Mouse (Mus musculus): ENCODE results near the gene Cfap157. TPM values are rescaled to one million over a fixed set of nuclear protein-coding genes. Genes with fewer than 3 reads are reported as not detected.

Cfap157 gene
- polyA plus RNA-seq, 1 experiment: not detected

DNA sequence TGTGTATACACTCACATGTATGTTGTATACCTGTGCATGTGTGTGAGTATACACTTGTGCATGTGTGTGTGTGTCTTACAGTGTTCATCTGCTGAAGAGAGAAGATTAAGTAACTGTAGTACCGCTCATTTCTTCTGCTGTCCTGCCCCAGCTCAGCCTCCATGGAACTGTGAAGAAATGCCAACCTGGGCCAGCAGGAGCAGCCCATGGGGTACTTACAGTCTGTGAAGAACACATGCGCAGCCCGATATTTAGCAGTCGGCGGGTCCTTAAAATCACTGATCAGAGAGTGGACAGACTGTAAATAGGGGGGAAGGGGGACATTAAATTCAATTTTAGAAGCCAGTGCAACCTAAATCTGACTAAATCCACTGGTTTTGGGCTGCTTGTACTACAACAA lies 34.0 kb upstream of the Cfap157 start:
- Histone ChIP-seq H3K4me1 (peaks cover 7% of the 10 kb centered on the region; the same call in 1 of the 2 replicates), H3K27me3 (replicated peaks) (peaks cover 15% of the 10 kb centered on the region), H3K4me3 (replicated peaks) (no peak overlapping the region), H3K9me3 (no peaks in the 10 kb centered on the region), H3K36me3 (replicated peaks; ENCODE audit: low read length) (peaks cover 19% of the 10 kb centered on the region)
- TF ChIP-seq FLI1 (IDR thresholded peaks at IDR 0.05; ENCODE audit: low read length): no peak
- TF ChIP-seq GATA1 (IDR thresholded peaks at IDR 0.05; ENCODE audit: borderline replicate concordance, low read length): no peak

DNA sequence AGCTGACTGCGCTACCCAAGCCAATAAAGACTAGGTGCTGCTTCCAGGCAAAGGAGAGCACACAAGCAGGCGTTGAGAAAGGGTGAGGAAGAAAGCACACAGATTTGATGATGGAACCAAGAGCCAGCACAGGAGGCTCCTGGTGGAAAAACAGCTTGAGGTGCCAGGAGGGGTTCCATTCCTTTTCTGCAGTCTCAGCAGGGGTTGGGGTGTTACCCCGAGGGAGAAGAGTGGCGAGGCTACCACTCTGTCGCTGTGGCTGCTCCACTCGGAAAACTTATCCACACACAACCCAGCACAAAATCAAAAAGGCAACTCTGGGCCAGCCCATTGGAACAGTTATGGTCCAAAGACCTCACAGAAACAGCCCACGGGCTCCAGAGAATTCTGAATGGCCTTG lies 33.4 kb upstream of the Cfap157 start:
- H3K9me3 ChIP-seq: no peaks in the 10 kb centered on the region
- peaks cover 22% of the 10 kb centered on the region for H3K36me3 ChIP-seq (replicated peaks; ENCODE audit: low read length)
- peaks cover 3% of the 10 kb centered on the region; the same call in 1 of the 2 replicates for H3K4me1 ChIP-seq

DNA sequence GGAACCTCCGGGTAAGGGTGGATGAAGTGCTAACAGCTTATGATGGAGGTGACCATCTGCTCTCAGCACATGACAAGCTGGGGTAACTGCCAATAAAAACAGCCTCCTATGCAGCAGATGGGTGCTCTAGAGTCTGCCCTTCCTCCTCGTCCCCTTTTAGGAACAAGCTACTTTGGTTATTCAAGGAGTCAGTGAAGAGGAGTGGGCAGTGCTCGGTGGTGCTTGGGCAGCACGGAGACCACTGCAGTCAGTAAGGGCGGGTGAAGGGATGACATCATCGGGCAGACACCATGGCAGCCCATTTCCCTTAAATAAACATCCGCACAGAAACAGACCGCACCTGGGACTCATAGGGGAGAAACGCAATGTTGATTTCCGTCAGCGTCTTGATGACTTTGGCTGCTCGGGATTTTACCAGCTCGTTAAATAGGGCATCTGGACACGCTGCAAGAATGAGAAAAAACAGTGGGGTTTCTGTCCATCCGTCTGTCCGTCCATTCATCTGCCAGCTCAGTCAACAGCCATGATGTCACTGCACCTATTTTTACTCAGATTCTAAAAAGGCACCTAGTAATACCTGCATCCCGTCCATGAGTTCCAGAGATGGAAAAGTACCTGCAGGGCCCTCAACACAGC lies 32.8 kb upstream of the Cfap157 start:
- H3K9me3 ChIP-seq: no peaks in the 10 kb centered on the region
- H3K27me3 ChIP-seq (replicated peaks): peaks cover 7% of the 10 kb centered on the region
- H3K4me3 ChIP-seq (replicated peaks): no peak overlapping the region
- H3K36me3 ChIP-seq (replicated peaks; ENCODE audit: low read length): peaks cover 22% of the 10 kb centered on the region
- TF ChIP-seq GATA1 (IDR thresholded peaks at IDR 0.05; ENCODE audit: borderline replicate concordance, low read length) (no peak), FLI1 (IDR thresholded peaks at IDR 0.05; ENCODE audit: low read length) (no peak)
- H3K4me1 ChIP-seq: peaks cover 3% of the 10 kb centered on the region; the same call in 1 of the 2 replicates

More for the DNA sequence above, 33.4 kb upstream of the Cfap157 start:
- Histone ChIP-seq H3K4me3 (replicated peaks) (no peak overlapping the region), H3K27me3 (replicated peaks) (peaks cover 11% of the 10 kb centered on the region)
- TF ChIP-seq FLI1 (IDR thresholded peaks at IDR 0.05; ENCODE audit: low read length): no peak
- no peak for TF ChIP-seq GATA1 (IDR thresholded peaks at IDR 0.05; ENCODE audit: borderline replicate concordance, low read length)

DNA sequence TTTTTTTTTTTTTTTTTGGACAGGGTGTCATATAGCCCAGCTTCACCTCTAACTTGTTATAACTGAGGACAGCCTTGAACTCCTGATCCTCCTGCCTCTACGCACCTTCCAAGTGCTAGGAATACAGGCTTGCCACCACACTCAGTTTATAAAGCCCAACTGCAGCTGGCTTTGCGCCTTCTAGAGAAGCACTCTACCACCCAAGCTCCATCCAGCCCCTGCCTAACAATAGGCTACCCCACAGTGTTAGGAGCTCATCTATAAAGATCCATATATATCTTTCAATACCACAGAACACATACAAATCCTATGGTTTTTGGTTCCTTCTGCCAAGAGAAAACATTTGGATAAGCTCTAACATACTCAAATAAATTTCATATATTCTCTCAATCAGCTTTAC lies 32.3 kb upstream of the Cfap157 start:
- Histone ChIP-seq H3K4me1 (peaks cover under 1% of the 10 kb centered on the region; the same call in 1 of the 2 replicates), H3K9me3 (no peaks in the 10 kb centered on the region), H3K27me3 (replicated peaks) (peaks cover 4% of the 10 kb centered on the region), H3K36me3 (replicated peaks; ENCODE audit: low read length) (peaks cover 26% of the 10 kb centered on the region), H3K4me3 (replicated peaks) (no peak overlapping the region)
- TF ChIP-seq FLI1 (IDR thresholded peaks at IDR 0.05; ENCODE audit: low read length): no peak
- TF ChIP-seq GATA1 (IDR thresholded peaks at IDR 0.05; ENCODE audit: borderline replicate concordance, low read length): no peak

DNA sequence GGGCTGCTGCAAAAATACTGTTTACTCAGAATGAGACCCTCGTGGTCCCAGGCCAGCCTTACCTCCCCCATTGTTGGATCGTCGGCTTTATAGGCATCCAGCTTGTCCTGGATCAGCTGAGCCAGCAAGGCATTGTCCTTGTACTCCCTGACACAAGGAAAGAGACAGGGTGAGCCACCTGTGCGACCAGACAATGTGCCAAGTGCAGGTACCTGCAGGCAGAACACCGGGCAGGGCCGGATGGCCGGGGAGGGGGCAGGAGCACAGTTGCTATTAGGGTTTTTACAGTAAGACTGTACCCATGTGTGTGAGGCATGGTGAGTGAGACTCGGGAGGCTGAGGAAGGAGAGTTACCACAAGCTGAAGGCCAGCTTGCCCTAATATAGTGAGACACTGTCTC lies 27.7 kb upstream of the Cfap157 start:
- TF ChIP-seq FLI1 (IDR thresholded peaks at IDR 0.05; ENCODE audit: low read length) (no peak), GATA1 (IDR thresholded peaks at IDR 0.05; ENCODE audit: borderline replicate concordance, low read length) (no peak)
- Histone ChIP-seq H3K27me3 (replicated peaks) (peaks cover 2% of the 10 kb centered on the region), H3K4me1 (no peaks in the 10 kb centered on the region), H3K4me3 (replicated peaks) (no peak overlapping the region), H3K36me3 (replicated peaks; ENCODE audit: low read length) (peaks cover 36% of the 10 kb centered on the region), H3K9me3 (no peaks in the 10 kb centered on the region)

DNA sequence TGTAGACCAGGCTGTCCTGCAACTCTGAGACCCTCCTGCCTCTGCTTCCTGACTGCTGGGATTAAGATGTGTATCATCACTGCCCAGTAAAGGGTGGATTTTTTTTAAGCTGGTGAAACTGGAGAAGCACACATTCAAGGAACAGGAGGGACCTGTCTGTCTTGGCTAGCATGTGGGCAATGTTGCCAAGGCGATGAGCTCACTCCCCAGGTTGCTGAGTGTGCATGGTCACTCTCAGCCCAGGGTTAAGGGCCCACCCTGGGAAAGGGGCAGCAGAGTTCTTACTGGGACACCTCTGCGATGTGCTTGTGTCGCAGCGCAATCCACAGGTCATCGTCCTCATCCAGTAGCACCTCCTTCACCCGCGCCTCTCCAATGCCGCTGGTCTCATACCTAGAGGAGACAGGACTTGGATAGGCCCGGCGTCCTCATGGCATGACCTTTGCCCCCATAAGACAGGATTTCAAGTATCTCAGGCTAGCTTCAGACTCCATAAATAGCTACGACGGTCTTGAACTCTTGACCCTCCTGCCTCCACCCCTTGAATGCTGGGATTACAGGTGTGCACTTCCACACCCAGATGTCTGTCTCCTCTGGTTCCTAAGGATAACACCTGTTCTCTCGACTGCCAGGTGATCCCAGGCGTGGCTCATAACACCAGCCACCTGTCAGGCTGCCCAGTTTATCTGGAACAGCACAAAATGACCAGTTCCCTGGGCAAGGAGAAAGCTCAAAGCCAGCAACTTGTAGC lies 24.8 kb upstream of the Cfap157 start:
- TF ChIP-seq FLI1 (IDR thresholded peaks at IDR 0.05; ENCODE audit: low read length) (no peak), GATA1 (IDR thresholded peaks at IDR 0.05; ENCODE audit: borderline replicate concordance, low read length) (no peak)
- Histone ChIP-seq H3K9me3 (no peaks in the 10 kb centered on the region), H3K36me3 (replicated peaks; ENCODE audit: low read length) (peaks cover 42% of the 10 kb centered on the region), H3K4me1 (no peaks in the 10 kb centered on the region), H3K27me3 (replicated peaks) (peaks cover 4% of the 10 kb centered on the region), H3K4me3 (replicated peaks) (peak overlapping the region; percentile 10)

DNA sequence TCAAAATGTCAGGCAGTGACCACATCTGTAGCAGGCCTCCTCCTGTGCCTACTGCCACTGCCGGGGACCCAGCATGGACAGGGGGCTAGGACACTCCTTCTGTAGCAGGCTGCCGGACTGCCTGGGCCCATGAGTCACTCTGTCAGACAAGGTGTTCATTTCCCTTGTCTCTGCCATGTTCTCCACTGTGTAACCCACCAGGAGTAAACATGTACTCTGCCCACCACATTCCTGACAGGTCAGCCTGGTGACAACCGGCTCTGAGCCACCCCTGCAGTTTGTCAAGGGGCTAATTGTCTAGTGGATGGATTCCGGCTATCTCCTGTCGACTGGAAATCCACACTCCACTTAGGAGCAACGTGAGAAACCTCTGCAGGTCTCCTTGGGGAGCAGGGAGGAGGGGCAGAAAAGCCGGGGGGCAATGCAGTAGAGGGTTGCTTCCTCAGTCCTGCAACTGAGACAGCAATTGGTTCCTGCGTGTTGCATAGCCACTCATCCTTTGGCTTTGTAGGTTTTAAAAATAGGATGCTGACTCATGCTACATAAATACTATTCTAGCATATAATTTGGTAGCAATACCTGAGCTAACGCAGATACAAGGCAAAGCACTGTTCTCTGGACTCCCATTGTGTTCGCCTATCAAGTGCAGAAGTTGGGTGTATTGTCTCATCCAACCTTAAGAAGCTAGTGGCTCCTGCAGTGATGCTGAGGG lies 14.2 kb upstream of the Cfap157 start:
- peak overlapping the region; percentile 34 for H3K4me3 ChIP-seq (replicated peaks)
- H3K9me3 ChIP-seq: peaks cover 12% of the 10 kb centered on the region
- H3K36me3 ChIP-seq (replicated peaks; ENCODE audit: low read length): peaks cover 67% of the 10 kb centered on the region
- H3K4me1 ChIP-seq: peaks cover 22% of the 10 kb centered on the region
- peaks cover 11% of the 10 kb centered on the region for H3K27me3 ChIP-seq (replicated peaks)
- TF ChIP-seq GATA1 (IDR thresholded peaks at IDR 0.05; ENCODE audit: borderline replicate concordance, low read length) (no peak), FLI1 (IDR thresholded peaks at IDR 0.05; ENCODE audit: low read length) (no peak)

DNA sequence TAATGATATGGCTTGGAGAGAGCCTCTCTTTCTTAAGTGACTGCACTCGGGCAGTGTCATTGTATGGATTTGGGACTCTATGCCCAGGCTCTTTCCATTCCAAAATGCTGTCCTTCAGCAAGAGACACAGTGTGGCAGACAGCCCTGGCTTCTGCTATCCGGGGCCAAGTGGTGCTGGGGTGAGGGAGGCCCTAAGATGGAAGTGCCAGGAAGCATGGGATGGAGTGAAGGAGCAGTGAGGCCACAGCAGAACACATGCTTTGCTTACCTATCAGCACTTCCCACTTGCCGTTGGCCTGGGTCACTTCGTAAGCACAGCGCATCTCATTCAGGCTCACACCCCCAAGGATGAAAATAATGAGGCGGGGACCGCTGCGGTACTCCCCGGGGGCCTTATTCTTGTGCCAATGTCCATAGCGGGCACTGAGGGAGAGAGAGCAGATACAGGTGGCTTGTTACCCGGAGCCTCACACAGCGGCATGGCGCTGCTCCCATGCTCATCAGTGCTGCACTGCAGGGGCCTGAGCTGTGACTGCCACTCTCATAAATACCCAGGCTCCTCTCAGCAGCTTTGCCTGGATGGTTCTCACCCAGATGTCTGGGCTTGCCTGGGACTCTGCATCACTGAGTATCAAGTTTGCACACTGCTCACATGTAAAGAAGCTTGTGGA lies 11.7 kb upstream of the Cfap157 start:
- Histone ChIP-seq H3K4me1 (peaks cover 22% of the 10 kb centered on the region), H3K27me3 (replicated peaks) (peaks cover 8% of the 10 kb centered on the region), H3K9me3 (peaks cover 12% of the 10 kb centered on the region), H3K36me3 (replicated peaks; ENCODE audit: low read length) (peaks cover 61% of the 10 kb centered on the region), H3K4me3 (replicated peaks) (no peak overlapping the region)
- TF ChIP-seq FLI1 (IDR thresholded peaks at IDR 0.05; ENCODE audit: low read length) (no peak), GATA1 (IDR thresholded peaks at IDR 0.05; ENCODE audit: borderline replicate concordance, low read length) (no peak)

DNA sequence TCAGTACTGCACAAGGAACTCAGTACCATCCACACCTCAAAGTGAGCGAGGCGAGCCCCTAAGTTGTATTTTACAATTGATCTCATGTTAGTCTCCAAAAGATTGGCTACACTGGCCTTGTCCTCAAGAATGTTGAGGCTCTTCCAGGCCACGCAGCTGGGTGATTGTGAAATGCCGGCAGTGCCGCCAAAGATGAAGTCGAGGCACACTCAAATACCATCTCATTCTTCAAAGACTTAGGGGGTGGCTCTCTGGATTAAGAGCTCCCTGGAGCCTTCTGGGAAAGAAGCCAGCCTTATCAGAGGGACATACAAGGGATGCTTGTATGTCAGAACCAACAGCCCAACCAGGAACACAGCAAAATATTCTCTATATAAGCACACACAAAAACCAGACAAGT lies 7.1 kb upstream of the Cfap157 start:
- TF ChIP-seq GATA1 (IDR thresholded peaks at IDR 0.05; ENCODE audit: borderline replicate concordance, low read length) (no peak), FLI1 (IDR thresholded peaks at IDR 0.05; ENCODE audit: low read length) (no peak)
- Histone ChIP-seq H3K9me3 (no peaks in the 10 kb centered on the region), H3K36me3 (replicated peaks; ENCODE audit: low read length) (peaks cover 23% of the 10 kb centered on the region), H3K4me1 (no peaks in the 10 kb centered on the region), H3K4me3 (replicated peaks) (no peak overlapping the region), H3K27me3 (replicated peaks) (peaks cover 17% of the 10 kb centered on the region)

All from megakaryocyte, embryonic 14.5 days (primary cell).